Mouse (Mus musculus): ENCODE measurements at regions not wholly inside any gene's neighbourhood (a gene's known extent, or its start where the extent isn't known, plus 50 kb on each side); places are given as distances from the start of the nearest gene placed in this dataset.

GRCm38 (mm10) chr5:115790436-115790835, 54.6 kb upstream of the Cit start:
- peak; percentile 77 for DNase-seq

Measured in retina, postnatal 1 day (tissue).